Mouse (Mus musculus) C2C12 (cell line): ENCODE measurements around the gene Lbx2.

Source experiments
- CEBPB ChIP-seq: IDR thresholded peaks from one replicate; pipeline ENCODE4 v1.6.1; 2011; ENCODE audit warnings: low read depth, mild to moderate bottlenecking, control low read depth, moderate library complexity
- CTCF ChIP-seq: IDR thresholded peaks from one replicate; pipeline ENCODE4 v1.5.1; 2011; ENCODE audit not compliant: control insufficient read depth, insufficient read depth, insufficient read length
- FOSL1 ChIP-seq: IDR thresholded peaks from one replicate; pipeline ENCODE4 v1.8.0; 2011; ENCODE audit warnings: mild to moderate bottlenecking, low read length; ENCODE audit not compliant: poor library complexity, insufficient read depth, severe bottlenecking
- MAX ChIP-seq: IDR thresholded peaks from one replicate; pipeline ENCODE4 v1.6.1; 2011; ENCODE audit warnings: mild to moderate bottlenecking, control low read depth
- MYOD1 ChIP-seq: IDR thresholded peaks from one replicate; pipeline ENCODE4 v1.6.1; 2011; ENCODE audit warnings: low read depth; ENCODE audit not compliant: control insufficient read depth, insufficient read length
- MYOG ChIP-seq: IDR thresholded peaks from one replicate; pipeline ENCODE4 v1.6.1; 2011; ENCODE audit not compliant: control insufficient read depth, insufficient read length; ENCODE audit errors: extremely low read depth
- USF1 ChIP-seq: IDR thresholded peaks from one replicate; pipeline ENCODE4 v1.6.1; 2011; ENCODE audit warnings: low read depth, mild to moderate bottlenecking, control low read depth, moderate library complexity

DNA sequence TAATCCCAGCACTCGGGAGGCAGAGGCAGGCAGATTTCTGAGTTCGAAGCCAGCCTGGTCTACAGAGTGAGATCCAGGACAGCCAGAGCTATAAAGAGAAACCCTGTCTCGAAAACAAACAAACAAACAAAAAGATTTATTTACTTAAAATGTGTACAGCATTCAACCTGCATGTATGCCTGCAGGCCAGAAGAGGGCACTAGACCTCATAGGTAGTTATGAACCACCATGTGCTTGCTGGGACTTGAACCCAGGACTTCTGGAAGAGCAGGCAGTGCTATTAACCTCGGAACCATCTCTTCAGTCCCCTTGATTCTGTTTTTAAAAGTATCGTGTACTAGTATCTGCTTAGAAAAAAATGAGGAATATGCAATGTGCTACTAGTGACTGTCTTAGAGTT is 41.3 kb downstream of the Lbx2 start:
- TF ChIP-seq CTCF = no peak
- no peak for TF ChIP-seq USF1
- no peak for TF ChIP-seq MYOD1
- TF ChIP-seq MAX = no peak
- TF ChIP-seq MYOG = no peak
- no peak for TF ChIP-seq CEBPB
- no peak for TF ChIP-seq FOSL1
